ENCODE assay signal across 8 mouse cellular contexts in genomic region chr2:52424747-52425522, GRCm38 (mm10). TPM values are rescaled to one million over a fixed set of nuclear protein-coding genes. Genes with fewer than 3 reads are reported as not detected.
DNase-seq lines count a peak whose midpoint lies in the region; ATAC-seq and TF ChIP-seq lines count a peak whose summit lies in the region.

Arl5a (minus strand) TSS chr2:52424901.

- H3K27me3 ChIP-seq in G1E (ENCODE audit: insufficient read depth, low read length): no peaks in the 10 kb centered on the region
- no peaks in the 10 kb centered on the region for H3K27me3 ChIP-seq in cerebellum, adult 2 months (ENCODE audit: control insufficient read depth, insufficient read depth, low read length)
- no peaks in the 10 kb centered on the region for H3K27me3 ChIP-seq in lung, embryonic 16.5 days (ENCODE audit: control insufficient read depth, insufficient read depth, low read depth, low read length)

- H3K4me2 ChIP-seq in lung, embryonic 16.5 days (ENCODE audit: low read depth, low read length): peak within 1 kb of the TSS; percentile 78

- WGBS in cerebellum, adult 2 months: under 1% methylated on average over 57 of the region's 57 CpGs
- under 1% methylated on average over 32 of the region's 57 CpGs for WGBS in lung, embryonic 16.5 days

- H3K9me3 ChIP-seq in G1E (replicated peaks): no peaks in the 10 kb centered on the region
- H3K9me3 ChIP-seq in lung, embryonic 16.5 days (ENCODE audit: control insufficient read depth, low read length): no peaks in the 10 kb centered on the region

- H3K36me3 ChIP-seq in G1E (replicated peaks): peaks cover 7% of the 10 kb centered on the region
- no peaks in the 10 kb centered on the region for H3K36me3 ChIP-seq in lung, embryonic 16.5 days (ENCODE audit: control insufficient read depth, insufficient read depth, low read length)

- peak within 1 kb of the TSS; percentile 95 for H3K27ac ChIP-seq in cerebellum, adult 2 months (ENCODE audit: insufficient read depth, low read length)
- H3K27ac ChIP-seq in lung, embryonic 16.5 days (ENCODE audit: low read length): peak within 1 kb of the TSS; percentile 88

- H3K4me1 ChIP-seq in G1E (ENCODE audit: insufficient read depth, low read depth, low read length): peaks cover 34% of the 10 kb centered on the region
- H3K4me1 ChIP-seq in cerebellum, adult 2 months (ENCODE audit: control insufficient read depth, insufficient read depth, low read length): peaks cover 19% of the 10 kb centered on the region; the same call in 1 of the 2 replicates
- H3K4me1 ChIP-seq in lung, embryonic 16.5 days (replicated peaks; ENCODE audit: control insufficient read depth, insufficient read depth, low read length): peaks cover 27% of the 10 kb centered on the region

- peak; percentile 68 for ATAC-seq in G1E (ENCODE audit: extremely low read depth, insufficient number of reproducible peaks, low FRiP score, poor library complexity, severe bottlenecking)
- ATAC-seq in hematopoietic stem cell, adult 5-6 weeks (replicated peaks in 1 of 2; ENCODE audit: insufficient read depth in 1 of 2, low FRiP score in 2 of 2, low TSS enrichment in 1 of 2, low read depth in 1 of 2, poor library complexity in 2 of 2, severe bottlenecking in 2 of 2): peak; percentile 74 to 91
- peak; percentile 98 for ATAC-seq in lung, embryonic 16.5 days (ENCODE audit: low read depth)

- DNase-seq in G1E (ENCODE audit: low spot score): peak; percentile 86
- peak; percentile 96 to 98 for DNase-seq in cerebellum, adult 2 months
- peak; percentile 89 for DNase-seq in forelimb bud, embryonic 11.5 days (ENCODE audit: low read depth, low spot score)
- DNase-seq in layer of hippocampus, adult 9-10 months (ENCODE audit: low spot score): peak; percentile 68
- DNase-seq in ovary, postnatal 10 days (ENCODE audit: low spot score): peak; percentile 98
- DNase-seq in thymus, postnatal 10 days (ENCODE audit: low spot score in 2 of 2): peak; percentile 90 to 98

- H3K9ac ChIP-seq in lung, embryonic 16.5 days (ENCODE audit: low read length): peak within 1 kb of the TSS; percentile 99

- peak; percentile 95 for TF ChIP-seq POLR2A in cerebellum, adult 2 months (IDR thresholded peaks at IDR 0.05; ENCODE audit: borderline replicate concordance, insufficient read depth, low read length)

- peak within 1 kb of the TSS; percentile 96 for H3K4me3 ChIP-seq in G1E (ENCODE audit: low read depth, low read length)
- peak within 1 kb of the TSS; percentile 98 for H3K4me3 ChIP-seq in cerebellum, adult 2 months (replicated peaks; ENCODE audit: insufficient read depth, low read depth, low read length)
- peak within 1 kb of the TSS; percentile 95 for H3K4me3 ChIP-seq in lung, embryonic 16.5 days (ENCODE audit: low read length)

- no peak for TF ChIP-seq CTCF in G1E (IDR thresholded peaks at IDR 0.05; ENCODE audit: low read depth, low read length)
- TF ChIP-seq CTCF in cerebellum, adult 2 months (IDR thresholded peaks at IDR 0.05; ENCODE audit: borderline replicate concordance, insufficient read depth, low read depth, low read length): no peak

RNA-seq across cellular contexts. Expression of gene Arl5a, which starts in this region (rescaled TPM):
- total RNA-seq in G1E (2014; fragmentation: Nextera tagmentation) (32.1 and 45.9 TPM in 2 replicates), G1E (2017) (36.6 and 40.3 TPM in 2 replicates)
- polyA plus RNA-seq in G1E (2012): 5.4 and 6.4 TPM in 2 replicates
- 56.7 and 57.3 TPM in 2 replicates for polyA plus RNA-seq in cerebellum, adult 2 months (2012; rRNA removed)
- 47.8 and 49.3 TPM in 2 replicates for total RNA-seq in hematopoietic stem cell, adult 5-6 weeks (2017)
- polyA plus RNA-seq in lung, embryonic 16.5 days (2015; fragmentation: Nextera tagmentation; extraction: Ambion mirVana): 27.5 and 36.5 TPM in 2 replicates

Comparison
In these comparisons a context has a peak if more than half of its experiments do, and no peak if none do; other contexts are left out.
1. Peak in every context shown above with its lines: DNase-seq, ATAC-seq, H3K4me3 ChIP-seq and H3K27ac ChIP-seq.